Mouse (Mus musculus) neural tube, embryonic 10.5 days (tissue): ENCODE results near the gene Gclm.
"Not testable (repeated sequence)": the region's sequence is repeated elsewhere in the genome, so short reads cannot be mapped to it uniquely, and the experiment has no call there.

Experiments
- DNase-seq: peaks from one replicate; pipeline ENCODE4 v3.0.0-alpha.2; 2017; ENCODE audit warnings: low spot score; ENCODE audit errors: extremely low spot score

Gclm gene

DNA sequence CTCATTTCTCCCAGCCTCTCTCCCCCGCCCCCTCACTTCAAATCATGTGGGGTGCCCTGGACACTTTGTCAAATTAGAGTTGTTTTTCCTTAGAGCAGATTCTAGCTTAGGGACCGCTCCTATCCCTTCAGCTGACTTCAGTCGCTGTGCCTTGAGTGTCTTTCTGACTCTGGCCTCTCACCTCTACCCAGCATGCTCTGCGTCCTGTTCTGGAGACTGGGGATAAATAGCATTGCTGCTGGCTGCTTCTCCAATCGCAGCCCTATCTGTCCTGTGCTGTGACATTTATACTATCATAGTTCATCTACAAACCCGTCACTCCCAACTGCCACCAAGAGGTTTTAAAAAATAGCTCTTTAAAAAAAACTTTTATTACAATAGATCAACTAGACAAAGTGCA lies 2.5 kb upstream of the Gclm start:
- no peak for DNase-seq

- no peak for DNase-seq
Observed at GRCm38 (mm10) chr3:122243416-122244167, 1.8 kb upstream of the Gclm start.

- no peak for DNase-seq
Observed at GRCm38 (mm10) chr3:122244759-122245158, 598 bp upstream of the Gclm start.

DNA sequence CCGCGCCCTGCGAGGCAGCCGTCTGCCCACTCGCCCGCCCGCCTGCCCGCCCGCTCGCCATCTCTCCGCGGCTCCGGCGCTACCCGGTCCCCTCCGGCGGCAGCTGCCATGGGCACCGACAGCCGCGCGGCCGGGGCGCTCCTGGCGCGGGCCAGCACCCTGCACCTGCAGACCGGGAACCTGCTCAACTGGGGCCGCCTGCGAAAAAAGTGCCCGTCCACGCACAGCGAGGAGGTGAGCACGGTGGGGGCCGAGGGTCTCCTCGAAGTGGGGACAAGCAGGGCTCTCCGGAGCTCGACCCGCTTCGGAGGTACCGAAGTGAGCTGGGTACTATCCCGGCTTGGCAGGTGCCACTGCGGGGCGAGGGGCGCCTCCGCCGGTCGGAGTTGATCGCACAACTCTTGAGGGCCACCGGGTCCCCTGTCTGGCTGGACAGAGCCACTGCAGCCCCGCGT lies 548 bp downstream of the Gclm start:
- DNase-seq: no peak

- peak; percentile 22 for DNase-seq
Observed at GRCm38 (mm10) chr3:122246406-122246805, 1.0 kb downstream of the Gclm start.

DNA sequence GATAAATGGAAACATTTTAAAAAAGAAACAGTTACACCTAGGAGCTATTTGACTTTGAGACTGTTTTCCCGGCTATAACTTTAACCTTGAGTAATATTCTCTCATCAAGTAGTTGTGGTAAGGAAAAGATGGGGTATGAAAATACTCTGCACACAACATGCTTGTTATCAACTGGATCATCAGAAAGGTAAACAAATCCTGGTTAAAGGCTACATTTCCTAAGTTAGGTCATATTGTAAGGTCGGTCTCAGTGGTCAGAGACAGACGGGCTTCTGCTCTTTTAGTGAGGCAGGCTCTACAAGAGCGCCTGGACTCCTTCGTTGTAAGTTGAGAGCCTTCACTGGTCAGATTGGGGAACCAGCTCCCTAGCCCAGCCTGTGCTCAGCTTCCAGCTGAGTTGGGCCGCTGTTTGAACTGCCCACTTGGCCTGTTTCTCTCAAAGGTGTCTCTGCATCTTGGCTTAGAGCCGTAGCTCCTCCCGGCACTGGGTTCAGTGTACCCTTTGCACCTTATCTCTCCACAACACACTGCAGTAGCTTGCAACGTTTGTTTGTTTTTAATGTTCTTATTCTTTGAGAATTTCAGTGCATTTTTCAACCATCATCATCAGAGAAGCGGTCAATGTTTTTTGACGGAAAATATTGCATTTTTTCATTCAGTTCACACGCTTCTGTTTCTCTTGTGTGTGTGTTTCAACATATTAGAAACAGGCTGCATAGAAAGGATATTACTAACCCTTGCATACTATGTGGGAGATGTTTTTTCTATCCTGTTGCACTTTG lies 1.8 kb downstream of the Gclm start:
- peak; percentile 14 for DNase-seq

DNA sequence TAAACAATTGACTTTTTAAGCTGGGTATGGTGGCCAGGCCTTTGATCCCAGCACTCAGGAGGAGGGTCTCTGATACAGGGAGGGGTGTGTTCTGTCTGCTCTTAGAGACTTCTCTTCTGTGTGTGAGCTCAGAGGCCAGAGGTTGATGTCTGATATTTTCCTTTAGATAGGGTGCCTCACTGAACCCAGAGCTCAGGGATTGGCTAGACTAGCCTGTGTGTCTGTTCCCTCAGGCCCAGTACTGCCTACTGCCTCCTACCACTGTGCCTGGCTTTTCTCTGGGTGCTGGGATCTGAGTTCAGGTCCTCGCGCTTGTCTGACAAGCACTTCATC lies 2.4 kb downstream of the Gclm start:
- DNase-seq: no peak

DNA sequence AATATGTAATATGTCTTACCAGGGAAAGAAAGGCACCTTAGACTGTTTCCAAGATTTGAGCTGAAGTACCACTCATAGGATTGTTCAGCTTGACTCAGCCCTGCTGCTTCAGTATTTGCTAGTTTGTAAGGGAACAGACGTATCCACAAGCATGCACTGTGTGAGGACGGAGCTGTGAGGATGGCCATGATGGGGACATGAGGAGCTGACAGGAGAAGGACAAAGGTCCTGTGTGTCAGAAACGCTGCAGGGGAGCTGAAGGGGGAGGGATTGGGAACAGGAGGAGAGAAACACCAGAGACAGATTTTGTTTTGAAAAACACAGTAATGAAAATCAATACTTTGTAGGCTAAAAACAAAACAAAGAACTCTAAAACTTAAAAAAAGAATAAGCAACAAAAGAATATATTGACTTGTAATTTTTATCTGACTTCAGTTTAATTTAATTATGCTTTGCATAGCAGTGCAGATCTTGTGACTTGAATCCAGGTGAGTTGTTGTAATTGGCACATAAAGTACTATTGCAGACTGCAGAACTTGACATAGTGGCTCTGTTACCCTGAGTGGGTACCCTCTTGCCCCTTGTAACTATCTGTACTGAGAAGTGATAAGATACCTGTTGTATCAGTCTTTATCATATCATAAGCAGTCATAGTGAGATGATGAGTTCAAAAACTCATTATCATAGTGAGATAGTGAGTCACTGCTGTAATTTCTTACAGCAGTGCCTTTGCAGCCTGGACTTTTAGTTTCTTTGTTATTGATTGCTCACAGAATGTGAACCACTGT lies 7.3 kb downstream of the Gclm start:
- DNase-seq: no peak

DNA sequence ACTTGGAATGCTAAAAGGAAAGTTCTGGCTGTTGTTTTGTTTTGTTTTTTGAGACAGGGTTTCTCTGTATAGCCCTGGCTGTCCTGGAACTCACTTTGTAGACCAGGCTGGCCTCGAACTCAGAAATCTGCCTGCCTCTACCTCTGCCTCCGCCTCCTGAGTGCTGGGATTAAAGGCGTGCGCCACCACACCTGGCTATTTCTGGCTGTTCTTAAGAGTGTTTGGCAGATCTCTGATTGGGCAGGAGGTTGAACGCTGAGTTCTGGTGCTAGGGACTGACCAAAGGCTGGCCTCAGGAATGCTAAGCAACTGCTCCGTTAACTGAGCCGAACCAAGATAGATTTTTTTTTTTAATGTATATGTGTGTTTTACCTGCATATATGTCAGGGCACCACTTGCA lies 8.7 kb downstream of the Gclm start:
- not testable (repeated sequence) for DNase-seq

DNA sequence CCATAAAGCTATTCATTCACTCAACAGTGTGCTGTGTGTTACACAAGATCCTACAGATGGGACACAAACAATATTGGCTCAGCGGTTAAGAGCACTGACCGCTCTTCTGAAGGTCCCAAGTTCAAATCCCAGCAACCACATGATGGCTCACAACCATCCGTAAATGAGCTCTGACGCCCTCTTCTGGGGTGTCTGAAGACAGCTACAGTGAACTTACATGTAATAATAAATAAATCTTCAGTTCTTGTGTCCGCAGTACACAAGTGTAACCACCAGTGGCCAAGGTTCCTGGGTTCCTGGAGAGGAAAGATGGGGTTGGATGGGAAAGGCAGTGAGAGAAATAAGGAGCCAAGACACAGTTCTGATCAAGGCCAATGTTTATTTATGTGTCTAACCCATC lies 24.6 kb downstream of the Gclm start:
- no peak for DNase-seq

DNA sequence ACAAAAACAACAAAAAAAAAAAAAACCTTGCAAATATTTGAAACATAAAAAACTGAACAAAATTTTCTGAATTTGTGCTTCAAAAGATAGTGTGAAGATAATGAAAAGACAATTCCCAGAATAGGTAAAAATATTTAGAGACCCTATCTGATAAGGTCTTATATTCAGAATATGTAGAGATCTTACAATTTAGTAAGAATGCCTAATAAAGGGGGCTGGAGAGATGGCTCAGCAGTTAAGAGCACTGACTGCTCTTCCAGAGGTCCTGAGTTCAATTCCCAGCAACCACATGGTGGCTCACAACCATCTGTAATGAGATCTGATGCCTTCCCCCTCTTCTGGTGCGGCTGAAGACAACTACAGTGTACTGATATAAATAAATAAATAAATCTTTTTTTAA lies 27.2 kb downstream of the Gclm start:
- DNase-seq: not testable (repeated sequence)

DNA sequence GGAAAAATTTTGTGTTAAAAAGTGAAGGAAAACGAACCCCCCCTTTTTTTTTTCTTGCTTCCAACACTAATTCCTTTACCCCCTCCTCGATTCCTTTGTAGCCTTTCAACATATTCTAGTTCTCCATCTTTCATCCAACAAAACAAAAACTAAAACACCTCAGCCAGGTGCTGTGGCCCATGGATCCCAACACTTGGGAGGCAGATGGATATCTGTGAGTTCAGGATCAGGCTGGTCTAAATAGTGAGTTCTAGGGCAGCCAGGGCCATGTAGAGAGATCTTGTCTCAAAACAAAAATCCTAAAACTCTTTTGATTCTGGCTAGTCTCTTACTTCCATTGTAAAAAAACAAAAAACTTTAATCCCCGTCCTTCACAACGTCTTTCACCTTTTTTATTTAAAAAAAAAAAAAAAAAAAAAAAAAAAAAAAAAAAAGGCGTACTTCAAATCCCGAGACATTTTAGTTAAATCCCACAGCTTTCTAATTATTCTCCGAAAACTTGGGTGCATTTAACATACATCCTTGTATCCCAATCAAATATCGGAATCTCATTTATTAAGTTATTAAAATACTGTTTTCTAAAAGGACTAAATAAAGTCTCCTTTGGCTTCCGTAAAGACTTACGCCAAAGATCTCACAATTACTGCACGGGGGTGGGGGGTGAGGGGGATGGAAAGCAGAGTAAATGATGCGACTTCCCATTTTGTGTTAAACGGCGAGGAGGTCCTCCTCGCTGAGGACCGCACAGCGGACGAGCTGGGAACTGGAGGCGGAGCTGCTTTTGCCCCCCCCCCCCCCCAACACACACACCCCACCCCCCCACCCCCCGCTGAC lies 28.3 kb downstream of the Gclm start:
- no peak for DNase-seq

DNA sequence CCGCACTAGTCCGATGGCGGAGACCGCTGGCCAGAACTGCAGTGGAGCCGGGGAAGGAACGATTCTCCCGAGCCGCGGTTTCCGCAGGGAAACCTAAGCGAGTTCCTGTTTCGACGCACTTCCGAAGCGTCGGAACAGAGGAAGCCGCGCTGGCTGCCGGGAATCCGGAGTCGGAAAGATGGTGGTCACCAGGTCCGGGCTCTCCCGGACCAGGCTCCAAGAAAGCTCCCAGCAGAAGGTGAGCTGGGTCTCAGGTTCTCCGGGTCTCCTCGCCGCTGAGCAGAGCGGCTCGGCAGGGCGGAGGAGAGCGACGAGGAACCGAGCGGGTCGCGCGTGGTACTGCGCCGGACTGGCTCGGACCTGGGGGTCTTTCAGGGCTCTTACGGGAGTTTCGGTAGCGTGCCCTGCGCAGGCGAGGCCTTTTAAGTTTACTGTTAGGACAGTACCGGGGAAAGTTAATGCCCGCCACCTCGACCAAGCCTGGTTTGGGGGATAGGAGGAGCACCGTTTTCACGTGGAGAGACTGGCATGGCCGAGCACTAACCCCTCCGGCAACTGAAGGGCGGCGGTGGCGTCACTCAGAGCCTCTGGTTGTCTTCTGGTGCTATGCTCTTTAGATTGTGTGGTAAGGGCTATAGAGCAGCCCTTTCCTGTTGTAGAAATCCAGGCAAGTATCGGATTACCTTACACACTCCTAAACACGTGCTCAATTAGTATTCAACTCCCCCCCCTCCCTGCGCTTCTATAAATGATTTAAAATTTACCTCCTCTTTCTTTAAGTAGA lies 29.1 kb downstream of the Gclm start, which contains the start of gene Dnttip2:
TSS of gene Dnttip2 (plus strand) at position 148 of the 784 bp plus-strand sequence.
- DNase-seq: peak; percentile 91

DNA sequence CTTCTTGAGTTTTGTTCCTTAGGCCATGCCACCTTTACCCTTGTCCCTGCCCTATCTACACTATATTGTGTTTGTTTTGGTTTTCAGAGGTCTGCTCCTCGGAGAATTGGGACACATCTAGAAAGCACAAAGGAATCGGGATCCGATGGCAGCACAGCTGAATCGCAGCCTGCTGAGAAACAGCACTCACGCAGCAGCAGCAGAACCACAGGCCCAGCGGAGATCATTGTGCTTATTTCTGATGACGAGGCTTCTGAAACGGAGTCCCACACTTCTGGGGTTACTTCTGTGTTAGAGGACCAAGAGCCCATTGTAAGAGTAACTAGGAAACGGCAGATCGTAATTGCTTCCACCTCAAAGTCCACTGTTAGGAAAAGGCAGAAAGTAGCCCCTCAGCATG lies 29.8 kb downstream of the Gclm start:
- no peak for DNase-seq

DNA sequence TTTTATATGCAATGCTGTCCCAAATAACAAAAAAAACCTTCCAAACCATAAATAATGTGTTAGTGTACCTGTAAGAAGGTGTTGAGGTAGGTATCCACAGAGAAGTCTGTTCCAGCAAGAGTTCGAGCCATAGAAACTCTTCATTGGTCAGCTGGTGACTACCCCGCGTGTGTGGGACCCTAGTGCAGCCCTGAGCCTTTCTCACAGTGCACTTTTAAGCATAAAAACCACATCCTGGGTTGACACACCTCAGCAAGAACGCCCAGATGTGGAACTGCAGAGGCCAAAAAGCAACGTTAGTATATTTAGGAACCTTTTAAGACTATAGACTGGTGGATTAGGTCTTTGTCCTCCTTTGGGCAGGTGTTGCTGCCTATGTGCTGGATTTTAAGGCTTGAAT lies 41.8 kb downstream of the Gclm start:
- DNase-seq: no peak

- DNase-seq: no peak
Observed at GRCm38 (mm10) chr3:122288613-122289195, 43.3 kb downstream of the Gclm start.

- not testable (repeated sequence) for DNase-seq
Observed at GRCm38 (mm10) chr3:122289344-122289743, 44.0 kb downstream of the Gclm start.

DNA sequence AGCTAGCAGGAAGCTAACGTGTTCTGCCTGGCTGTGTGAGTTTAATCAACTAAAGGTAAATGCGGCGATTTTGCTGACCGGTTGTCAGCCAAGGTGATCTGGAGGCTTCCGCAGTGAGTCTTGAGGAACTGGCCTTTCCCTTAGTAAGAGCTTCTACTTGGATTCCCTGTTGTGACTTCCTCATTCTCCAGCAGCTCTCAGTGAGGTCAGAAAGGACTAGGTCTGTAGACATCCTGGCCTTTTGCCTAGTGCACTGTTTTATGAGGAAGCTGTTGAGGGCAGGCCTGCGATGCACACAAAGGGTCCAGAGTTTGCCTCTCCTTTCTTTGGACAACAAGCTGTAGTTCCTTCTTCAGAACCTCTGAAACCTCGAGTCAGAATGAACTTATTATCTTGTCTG lies 45.3 kb downstream of the Gclm start:
- DNase-seq: no peak

DNA sequence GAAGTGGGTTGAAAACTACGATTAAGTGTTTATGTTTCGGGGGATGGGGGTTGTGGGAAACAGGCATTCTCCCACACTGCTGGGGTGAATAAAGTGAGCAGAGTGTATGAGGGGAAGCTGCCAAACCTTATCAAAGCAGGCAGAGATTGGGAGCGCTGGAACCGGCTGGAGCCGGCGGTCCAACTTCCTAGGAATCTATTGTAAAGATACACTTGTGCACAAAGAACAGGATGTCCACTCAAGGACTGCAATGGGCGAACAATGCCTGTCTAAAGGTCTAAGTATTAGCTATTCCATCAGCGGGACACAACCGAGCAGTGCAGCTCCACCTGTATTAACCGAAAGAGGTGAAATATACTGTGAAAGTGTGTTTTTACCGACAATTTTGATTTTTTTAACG lies 46.5 kb downstream of the Gclm start:
- DNase-seq: no peak
